Mouse (Mus musculus) spleen, postnatal 36 days (tissue): ENCODE data around the gene Piezo1.

Source experiments
- DNase-seq, 2 experiments: peaks; one replicate each; pipeline ENCODE4 v3.0.0; 2022; ENCODE audit warnings: low spot score in 2 of 2, mixed read lengths in 1 of 2

Piezo1 gene

DNA sequence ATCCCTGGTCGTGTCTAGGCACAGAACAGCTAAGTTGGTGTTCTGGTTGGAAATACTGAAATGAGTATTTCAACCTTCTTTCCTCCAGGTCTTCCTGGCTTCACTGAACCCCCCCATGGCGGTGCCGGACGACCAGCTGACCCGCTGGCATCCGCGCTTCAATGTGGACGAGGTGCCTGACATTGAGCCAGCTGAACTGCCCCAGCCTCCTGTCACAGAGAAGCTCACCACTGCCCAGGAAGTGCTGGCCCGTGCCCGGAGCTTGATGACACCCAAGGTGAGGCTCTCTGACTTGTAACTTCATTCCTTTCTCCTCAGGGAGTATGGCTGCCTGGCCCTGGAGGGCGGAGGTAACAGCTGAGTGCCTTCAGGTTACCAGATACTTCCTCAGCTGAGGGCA, 20.0 kb upstream of the Piezo1 start:
- DNase-seq = no peak

DNA sequence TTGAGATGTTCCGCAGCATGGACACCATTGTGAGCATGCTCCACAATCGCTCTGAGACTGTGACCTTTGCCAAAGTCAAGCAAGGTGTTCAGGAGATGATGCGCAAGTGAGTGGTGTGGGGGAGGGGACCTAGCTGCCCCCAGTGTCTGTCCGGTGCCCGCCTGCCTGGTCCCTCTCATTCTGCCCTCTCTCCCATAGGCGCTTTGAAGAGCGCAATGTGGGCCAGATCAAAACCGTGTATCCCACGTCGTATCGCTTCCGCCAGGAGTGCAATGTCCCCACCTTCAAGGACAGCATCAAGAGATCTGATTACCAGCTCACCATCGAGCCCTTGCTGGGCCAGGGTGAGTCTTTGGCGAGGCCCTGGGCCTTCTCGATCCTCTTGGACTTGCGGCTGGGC, 18.9 kb upstream of the Piezo1 start:
- no peak for DNase-seq

DNA sequence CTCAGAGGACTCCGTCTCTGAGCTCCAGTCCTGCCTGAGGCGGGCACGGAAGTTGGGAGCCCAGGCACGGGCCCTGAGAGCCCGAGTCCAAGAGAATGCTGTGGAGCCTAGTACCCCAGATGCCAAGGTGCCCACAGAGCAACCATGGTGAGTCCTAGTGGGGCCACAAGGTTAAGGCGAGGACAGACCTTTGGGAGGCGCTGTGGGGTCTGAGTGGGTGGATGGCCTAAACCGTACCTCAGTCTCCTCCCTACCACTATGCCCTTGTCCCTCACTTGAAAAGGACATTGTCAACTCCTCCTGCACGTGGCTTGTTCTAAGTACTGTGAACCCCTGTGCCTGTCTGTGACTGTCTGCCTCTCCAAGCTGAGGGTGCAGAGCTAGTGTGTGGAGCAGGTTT, 18.2 kb upstream of the Piezo1 start:
- DNase-seq = no peak

DNA sequence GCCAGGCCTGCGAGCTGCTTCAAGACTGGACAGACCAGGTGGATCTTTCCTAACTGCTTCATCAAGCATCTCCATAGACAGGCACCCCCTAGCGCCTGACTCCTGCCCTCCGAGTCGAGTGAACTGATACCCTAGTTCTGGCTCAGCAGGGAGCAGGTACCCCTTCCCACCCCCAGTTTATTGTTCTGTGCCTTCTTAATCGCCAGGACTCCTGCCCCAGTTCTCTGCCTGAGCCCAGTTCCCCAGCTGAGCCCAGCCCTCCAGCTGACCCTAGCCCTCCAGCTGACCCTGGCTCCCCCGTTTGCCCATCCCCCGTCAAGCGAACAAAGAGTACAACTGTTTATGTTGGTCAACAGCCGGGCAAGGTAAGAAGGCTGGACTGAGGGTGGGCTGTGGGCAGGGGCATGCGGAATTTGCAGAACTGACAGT, 17.8 kb upstream of the Piezo1 start:
- DNase-seq = no peak

DNA sequence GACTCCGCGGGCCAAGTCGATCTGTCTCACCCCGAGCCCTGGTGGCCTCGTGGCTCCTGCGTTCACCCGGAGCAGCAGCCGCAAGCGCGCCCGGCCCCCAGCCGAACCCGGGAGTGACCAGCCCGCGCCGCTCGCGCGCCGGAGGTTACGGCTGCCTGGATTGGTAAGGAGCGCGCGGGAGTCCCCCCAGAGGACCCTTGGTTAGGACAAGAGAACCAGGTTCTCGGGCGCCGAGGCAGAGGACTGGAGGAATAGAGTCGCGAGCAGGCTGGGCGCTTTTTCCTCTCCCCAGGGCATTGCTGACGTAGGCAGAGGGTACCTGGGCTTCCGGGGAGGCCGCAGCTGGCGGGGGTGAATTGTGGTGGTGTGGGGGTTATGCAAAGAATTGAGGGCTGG, 17.0 kb upstream of the Piezo1 start:
- DNase-seq = peak; percentile 90 to 91

DNA sequence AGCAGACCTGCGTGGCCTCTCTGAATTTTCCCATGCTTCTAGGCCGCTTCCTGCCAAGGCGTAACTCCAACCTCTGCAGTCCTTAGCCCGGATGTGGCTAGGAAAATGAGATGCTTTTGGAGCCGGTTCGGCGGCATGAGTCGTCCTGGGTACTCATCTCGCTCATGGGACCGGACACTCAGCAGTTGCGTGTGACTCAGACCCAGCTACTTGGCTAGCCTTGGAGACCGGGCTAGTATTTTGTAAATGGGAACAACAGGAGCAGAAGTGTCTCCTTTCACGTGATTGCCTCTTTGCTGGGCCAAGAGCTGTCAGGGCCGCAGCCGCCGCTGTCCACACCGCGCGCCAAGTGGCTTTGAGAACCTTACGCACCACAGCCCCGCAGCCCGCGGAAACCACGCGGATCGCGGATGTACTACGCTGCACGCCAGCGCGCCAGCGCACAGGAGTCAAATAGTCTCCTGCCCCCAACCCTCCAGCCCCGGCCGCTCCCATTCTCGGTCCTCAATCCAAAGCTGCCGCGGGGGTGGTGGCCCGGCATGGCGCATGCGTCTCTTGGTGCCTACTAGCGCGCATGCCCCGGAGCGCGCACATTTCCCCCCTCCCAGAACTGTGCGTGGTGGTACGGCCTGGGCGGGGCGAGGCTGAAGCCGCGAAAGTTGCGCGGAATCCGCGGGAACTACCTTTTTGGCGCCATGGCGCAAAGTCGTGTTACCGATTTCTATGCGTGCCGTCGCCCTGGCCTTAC, 16.4 kb upstream of the Piezo1 start, which contains the start of gene Cdt1:
TSS of gene Cdt1 (plus strand) at position 655 of the 748 bp plus-strand sequence.
- DNase-seq = peak; percentile 93 to 94

DNA sequence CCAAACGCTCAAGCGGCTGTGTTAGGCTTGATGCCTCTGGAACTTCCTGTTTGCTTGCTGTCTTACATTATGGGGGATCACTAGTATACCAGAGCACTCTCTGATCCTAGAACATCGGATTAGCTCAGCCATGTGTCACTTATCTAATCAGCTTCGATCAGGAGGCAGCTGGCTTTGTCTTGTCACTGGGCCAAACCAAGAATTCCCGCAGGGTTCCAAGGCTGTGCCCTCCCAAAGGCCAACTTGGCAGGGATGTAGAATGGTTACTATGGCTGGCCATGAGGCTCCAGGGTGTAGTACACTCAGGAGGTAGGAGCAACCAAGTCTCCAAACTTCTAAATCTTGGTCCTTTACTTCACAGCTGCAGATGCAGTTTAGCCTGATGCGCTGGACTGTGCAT, 15.6 kb upstream of the Piezo1 start:
- no peak for DNase-seq

DNA sequence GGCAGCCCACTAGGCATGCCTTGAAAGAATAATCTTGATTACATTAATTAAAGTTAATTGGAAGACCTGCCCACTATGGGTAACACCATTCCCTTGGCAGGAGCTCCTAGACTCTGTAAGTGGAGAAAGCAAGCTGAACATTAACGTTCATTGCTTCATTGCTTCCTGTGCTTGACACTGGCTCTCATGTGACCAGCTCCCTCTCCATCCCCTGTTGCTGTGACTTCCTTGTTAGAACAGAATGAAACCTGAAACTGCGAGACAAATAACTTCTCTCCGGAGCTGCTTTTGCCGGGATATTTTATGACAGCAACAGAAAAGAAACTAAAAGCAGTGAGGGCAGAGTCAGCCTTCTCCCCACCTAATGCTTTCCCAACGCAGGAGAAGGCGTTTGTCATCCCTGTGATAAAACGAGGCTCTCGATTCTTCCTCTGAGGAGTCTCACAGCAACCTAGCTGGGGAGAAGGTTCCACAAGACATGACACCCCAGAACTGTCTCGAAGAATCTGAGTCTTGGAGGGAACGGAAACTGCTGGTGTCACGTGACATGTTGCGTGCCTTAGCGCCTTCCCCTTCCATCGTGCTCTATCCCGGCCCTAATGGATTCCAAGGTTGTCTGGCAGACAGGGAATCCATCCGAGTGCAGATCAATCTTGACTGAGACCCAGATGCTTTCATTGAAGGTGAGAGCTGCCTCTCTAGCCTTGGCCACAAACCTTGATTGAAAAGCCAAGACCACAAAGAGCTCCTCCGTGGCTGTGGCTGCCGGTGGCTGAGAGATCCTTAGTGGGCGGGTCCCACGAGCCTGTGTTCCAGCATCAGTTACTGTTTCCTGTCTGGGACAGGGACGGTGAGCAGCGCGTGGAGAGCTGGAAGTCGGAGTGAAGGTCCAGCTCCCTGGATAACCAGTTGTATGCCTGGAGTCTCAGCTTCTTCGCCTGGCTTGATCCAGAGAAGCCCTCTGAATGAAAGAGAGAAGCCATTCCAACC, 13.5 kb upstream of the Piezo1 start:
- DNase-seq = no peak

DNA sequence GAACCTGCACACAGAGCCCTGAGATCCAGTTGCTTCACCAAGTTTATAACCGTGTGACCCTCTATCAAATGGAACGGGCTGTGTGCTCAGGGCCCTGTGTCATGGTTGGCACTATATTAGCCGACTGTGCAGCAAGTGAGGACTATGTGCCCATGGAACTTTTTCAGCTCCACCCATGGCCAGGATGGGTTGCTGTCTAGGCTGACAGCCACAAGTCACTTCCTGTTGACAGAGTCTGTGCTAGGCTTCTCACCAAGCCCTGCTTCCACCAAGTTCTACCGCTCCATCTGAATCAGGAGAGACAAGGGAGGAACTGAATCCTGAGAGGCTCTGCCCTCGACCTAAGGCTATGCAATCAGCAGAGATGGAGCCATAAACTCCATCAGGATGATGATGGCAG, 10.1 kb upstream of the Piezo1 start:
- peak in 1 of 2 experiments; percentile 45 for DNase-seq

DNA sequence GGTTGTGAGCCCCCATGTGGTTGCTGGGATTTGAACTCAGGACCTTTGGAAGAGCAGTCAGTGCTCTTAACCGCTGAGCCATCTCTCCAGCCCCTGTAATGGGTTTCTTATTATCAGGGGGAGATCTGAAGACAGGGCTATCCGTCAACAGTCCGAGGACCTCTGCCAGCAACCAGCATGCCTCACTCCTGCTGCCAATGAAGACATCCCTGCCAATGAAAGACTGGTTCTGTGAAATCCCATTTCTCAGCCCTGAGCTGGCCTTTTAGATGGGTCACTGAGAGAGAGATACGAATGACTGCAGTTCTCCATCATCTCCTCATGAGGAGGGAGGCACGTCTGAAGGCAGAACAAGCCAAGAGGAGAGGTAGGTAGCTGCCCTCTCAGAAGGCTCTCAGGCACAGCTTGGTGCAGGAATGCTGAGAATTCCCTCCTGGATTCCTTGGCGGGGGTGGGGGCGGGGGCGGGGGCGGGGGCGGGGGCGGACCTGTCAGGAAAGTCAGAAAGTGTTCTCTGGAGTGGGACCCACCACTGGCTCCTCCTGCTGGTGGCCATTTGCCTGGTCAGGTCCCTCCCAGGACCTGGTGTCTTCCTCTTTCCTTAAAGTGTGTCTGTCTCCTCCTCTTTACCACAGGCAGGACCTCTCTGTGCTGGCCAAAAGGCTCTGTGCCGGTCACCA, 7.7 kb upstream of the Piezo1 start:
- DNase-seq = no peak

DNA sequence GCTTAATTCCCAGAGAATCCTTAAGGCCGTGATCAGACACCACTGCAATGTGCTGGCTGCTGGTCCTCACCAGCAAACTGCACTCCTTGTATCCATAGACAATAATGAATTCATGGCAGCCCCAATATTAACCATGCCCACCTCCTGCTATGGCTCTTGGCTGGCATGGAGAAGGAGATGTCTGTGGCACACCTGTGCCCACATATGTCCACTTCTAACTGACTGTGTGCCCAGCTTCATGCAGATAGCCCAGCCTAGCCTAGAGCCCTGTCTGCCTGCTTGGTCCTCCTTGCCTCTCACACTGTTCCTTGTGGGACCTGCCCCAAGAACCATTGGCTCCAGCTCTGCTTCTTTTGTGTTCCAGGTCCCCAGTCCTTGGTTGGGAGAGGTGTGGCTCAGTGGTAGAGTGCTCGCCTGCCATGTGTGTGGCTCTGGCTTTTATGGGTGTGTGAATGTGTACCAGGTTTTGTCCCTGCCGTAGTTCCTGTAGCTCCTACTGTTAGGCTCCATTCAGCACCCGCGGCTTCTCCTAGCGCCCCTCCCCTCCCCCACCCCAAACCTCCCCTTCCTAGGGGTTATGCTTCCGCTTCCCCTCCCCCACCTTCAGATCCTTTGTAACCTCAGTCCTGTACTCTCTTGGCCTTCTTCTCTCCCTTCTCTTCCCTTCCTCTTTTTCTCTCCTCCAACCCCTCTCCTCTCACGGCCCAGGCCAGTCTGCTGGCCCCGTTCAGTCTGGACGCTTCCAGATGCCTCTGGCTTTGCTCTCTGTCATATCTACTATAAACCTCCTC, 6.3 kb upstream of the Piezo1 start:
- no peak for DNase-seq

DNA sequence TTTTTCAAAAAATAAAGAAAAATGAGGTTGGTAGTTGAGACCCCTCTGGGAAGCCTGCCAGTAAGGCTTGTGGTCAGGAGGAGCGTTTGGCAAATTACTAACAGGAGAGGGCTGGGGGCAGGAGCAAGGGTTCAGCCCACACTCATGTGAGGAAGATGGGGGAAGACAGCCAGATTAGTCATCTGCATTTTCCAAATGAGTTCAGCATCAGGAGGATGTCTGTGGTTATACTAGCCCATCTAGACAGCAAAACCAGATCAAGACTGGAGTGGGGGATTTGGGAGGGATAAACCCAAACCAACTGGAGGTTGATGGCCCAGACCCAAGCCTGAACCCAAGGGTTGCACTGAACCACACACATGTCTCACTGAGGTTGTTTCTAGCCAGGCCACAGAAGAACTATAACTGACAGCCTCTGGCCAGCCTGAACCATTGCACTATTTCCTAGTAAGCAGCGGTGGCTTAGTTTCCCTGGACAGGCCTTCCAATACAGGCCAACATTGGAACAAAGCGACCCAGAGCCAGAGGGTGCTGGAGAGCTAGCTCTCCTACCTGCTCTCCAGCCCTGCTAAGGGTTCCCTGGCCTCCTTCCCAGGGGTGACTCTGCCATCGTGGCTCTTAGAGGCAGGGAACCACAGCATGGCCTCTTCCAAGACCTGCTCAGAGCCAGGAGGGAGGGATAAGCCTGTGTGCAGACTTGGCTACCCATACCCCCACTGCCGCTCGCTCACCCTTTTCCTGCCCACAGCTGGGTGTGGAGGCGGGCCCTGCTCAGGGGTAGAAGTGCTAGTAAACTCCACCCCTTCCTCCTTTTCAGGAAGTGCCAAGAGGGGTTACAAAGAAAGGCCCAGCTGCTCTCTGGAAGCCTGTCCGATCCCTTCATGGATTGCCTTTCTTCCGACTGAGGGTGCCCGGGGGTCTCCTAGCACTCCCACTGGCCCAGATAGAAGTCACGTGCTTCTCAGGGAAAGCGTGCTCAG, 5.2 kb upstream of the Piezo1 start:
- peak; percentile 88 to 90 for DNase-seq

DNA sequence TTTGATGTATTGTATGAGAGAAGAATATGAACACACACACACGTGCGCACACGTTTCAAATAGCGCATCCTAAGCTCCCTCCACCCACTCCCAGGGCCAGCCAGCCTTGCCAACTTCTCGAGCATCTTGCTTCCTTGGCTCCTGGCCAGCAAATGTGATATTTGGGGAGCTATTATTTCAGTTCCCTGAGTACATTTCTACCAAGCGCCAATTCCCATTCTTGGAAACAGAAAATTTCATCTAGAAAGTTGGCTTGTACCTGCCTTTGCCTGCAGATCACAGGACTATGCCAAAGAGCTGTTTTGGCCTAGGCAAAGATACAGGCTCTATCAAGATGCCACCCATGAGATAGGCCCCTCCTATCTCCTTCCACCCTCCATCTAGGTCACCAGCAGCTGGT, 3.7 kb upstream of the Piezo1 start:
- DNase-seq = no peak

DNA sequence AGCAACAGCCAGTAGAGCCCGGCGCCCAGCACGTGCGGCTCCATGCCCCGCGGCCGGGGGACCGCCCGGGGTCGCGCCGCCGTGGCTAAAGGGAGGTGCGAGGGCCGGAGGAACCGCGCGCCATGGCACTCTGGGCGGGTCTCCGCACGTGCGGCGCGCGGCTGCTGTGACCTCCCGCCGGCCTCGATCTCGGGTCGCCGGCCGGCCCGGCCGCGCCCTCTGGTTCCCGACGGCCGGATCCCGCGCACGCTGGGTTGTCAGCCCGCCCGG, 199 bp downstream of the Piezo1 start:
- DNase-seq = no peak

DNA sequence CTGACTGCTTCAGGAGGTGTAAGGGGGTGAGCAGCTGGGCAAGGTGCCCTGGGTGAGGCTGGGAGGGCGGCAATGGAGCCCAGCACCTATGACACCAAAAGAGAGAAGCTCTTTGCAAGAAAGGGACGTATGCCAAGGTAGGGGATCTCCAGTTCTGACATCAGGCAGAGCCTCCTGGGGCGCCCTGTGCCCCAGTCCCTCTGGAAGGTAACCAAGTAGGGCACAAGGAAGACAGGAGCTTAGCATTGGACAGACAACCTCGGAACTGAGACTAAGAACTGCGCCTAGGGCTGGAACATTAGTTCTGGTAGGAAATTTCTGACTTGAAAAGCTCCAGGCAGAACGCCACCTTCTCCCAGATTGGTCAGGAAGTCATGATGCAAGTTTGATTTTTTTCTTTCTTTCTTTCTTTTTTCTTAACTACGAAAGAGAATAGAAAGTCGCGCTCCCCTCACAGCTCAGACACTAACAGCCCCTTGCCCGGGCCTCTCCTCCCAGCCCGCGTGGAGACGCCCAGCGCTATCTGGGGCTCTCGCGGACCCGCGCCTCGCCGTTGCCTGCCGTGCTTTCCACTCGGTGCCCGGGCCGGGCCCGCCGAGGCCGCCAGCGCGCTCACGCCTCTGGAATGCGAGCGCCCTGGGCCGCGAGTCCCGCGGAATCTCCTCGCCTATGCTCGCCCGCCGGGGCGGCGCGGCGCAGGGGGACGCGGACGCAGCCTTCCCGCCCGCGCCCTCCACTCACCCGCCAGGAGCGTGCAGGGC, 715 bp downstream of the Piezo1 start:
- DNase-seq = peak in 1 of 2 experiments; percentile 35

DNA sequence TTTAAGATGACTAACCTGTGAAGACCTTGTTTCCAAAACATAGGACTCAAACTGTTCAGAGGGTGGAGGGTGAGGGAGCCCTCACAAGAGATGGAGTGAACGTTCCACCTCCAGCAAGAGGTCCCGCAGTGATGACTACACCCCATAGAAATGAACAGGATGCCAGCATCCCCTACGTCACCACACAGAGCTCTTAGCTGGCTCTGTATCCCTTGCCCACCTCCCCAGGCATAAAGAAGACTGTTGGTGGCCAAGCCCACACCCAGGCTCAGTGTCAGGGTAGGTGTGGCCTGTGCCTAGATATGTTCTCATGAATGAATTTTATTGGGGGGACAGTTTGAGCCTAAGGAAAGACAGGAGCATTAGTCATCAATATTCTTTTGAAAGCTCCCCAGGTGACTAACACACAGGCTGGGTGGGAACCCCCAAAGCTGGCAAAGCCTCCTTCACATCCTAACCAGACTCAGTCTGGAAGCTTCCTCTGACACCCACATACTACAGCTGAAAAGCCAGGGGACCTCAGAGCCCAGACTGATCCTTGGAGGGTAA, 2.2 kb downstream of the Piezo1 start:
- DNase-seq = no peak

DNA sequence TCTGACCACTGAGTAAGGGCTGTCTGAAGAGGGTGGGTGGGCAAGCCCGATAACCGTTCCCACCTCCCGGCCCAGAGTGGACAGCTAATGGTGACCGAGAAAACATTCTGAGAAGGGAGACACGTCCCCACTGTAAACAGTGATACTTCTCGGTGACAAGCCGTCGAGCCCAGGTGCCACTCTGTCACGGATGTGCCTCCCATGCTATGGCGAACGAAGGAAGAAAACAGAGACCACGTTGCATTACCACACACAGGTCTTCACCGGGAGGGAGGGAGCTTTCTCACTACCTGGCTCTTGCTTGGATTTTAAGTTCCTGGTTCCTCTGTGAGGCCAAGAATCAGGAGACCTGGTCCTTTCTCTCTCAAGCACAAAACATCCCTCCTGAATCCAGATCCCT, 2.8 kb downstream of the Piezo1 start:
- no peak for DNase-seq

DNA sequence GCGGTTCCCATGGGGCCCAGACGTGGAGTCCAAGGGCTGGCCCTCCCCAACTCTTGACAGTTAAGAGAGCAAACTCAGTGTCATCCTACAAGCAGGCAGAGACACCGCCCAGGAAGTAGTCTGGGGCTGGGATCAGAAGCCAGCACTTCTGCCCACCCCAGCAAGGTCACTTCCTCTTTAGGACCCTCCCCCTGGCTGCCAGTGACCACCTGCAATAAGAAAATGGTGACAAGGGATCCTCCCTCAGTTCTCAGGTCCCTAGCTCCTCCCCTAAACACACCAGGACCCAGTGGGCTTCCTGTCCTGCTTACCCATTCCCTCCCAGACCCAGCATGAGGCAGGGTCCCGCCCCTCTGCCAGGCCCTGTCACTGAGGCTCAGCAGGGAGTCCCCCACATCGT, 3.3 kb downstream of the Piezo1 start:
- DNase-seq = peak; percentile 88 to 90

DNA sequence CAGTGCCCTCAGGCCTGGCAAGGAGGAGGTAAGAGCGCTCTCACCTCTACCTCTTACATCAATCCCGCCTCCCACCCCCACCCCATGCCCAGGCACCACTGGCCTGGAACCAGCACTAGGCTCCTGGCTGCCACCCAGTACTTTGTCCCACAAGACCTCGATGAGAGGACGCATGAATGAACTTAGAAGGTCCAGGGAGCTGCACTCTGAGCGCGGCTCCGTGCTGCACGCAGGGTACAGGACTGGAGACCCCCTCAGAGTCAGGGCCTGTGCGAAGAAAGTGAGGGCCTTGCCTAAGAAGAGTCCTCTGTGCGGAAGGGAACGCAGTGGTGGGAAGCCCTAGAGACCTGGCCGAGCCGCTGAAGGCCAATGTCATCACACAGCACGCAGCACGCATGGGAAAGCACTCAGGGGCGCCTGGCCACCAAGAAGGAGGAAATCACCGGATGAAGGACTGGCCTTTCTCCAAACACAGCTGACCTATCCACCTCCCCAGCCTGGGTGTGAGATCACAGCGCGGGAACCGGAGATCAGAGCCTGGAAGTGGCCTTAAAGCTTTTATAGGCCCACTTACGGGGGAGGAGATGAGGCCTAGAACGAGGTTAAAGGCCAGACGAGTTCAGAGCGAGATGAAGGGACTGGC, 4.2 kb downstream of the Piezo1 start:
- DNase-seq = no peak
